ENCODE assay signal across 9 mouse cellular contexts in genomic region chr10:128911430-128911829, GRCm38 (mm10). TPM values are rescaled to one million over a fixed set of nuclear protein-coding genes. Genes with fewer than 3 reads are reported as not detected.
DNase-seq lines count a peak whose midpoint lies in the region; ATAC-seq and TF ChIP-seq lines count a peak whose summit lies in the region.
"Had no signal": no experiment of that assay in that cellular context is flagged by ENCODE, and none has a peak within 500 bp of the region (broad histone marks: within the 10 kb centered on the region; RNA-seq: fewer than 3 reads in every experiment).

No protein-coding gene starts in this region.

- no peak overlapping the region for H3K9ac ChIP-seq in heart, embryonic 11.5 days (ENCODE audit: low read depth, low read length)
- no peak overlapping the region for H3K9ac ChIP-seq in midbrain, embryonic 12.5 days (replicated peaks)
- no peak overlapping the region for H3K9ac ChIP-seq in midbrain, embryonic 11.5 days (ENCODE audit: low read length)
- 0 out of 2 replicates have a peak overlapping the region, but pooled peaks have one; percentile 97 for H3K9ac ChIP-seq in limb, embryonic 14.5 days (ENCODE audit: low read depth, low read length, severe bottlenecking)

- H3K36me3 ChIP-seq in heart, embryonic 11.5 days (ENCODE audit: control insufficient read depth, insufficient read depth, low read length), result peaks cover 9% of the 10 kb centered on the region
- no peaks in the 10 kb centered on the region for H3K36me3 ChIP-seq in midbrain, embryonic 12.5 days
- no peaks in the 10 kb centered on the region for H3K36me3 ChIP-seq in midbrain, embryonic 11.5 days (ENCODE audit: control insufficient read depth, insufficient read depth, low read length)
- peaks cover 47% of the 10 kb centered on the region for H3K36me3 ChIP-seq in limb, embryonic 14.5 days (ENCODE audit: control insufficient read depth, insufficient read depth, low read length)

- DNase-seq in heart, postnatal 4 days, result no peak
- no peak for DNase-seq in midbrain, embryonic 11.5 days (ENCODE audit: low spot score, missing footprints)
- no peak for DNase-seq in limb, embryonic 14.5 days (ENCODE audit: low spot score)
- DNase-seq in embryo, embryonic 10 days (ENCODE audit: low spot score), result no peak
- no peak for DNase-seq in adrenal gland, postnatal 36 days
- DNase-seq in cerebellum, adult 9-11 months, result no peak
- DNase-seq: adrenal gland, adult 8-10 months had no signal

- H3K9me3 ChIP-seq in heart, embryonic 11.5 days (replicated peaks; ENCODE audit: control insufficient read depth, low read length), result no peaks in the 10 kb centered on the region
- no peaks in the 10 kb centered on the region for H3K9me3 ChIP-seq in midbrain, embryonic 12.5 days
- no peaks in the 10 kb centered on the region for H3K9me3 ChIP-seq in midbrain, embryonic 11.5 days (ENCODE audit: control insufficient read depth, low read length)
- H3K9me3 ChIP-seq in limb, embryonic 14.5 days (ENCODE audit: control insufficient read depth, low read length), result no peaks in the 10 kb centered on the region

- peaks cover 9% of the 10 kb centered on the region for H3K4me1 ChIP-seq in heart, embryonic 11.5 days (ENCODE audit: control insufficient read depth, insufficient read depth, low read length)
- peaks cover 12% of the 10 kb centered on the region; the same call in 1 of the 2 replicates for H3K4me1 ChIP-seq in midbrain, embryonic 12.5 days
- peaks cover 6% of the 10 kb centered on the region for H3K4me1 ChIP-seq in midbrain, embryonic 11.5 days (ENCODE audit: control insufficient read depth, insufficient read depth, low read length)
- H3K4me1 ChIP-seq in limb, embryonic 14.5 days (ENCODE audit: control insufficient read depth, insufficient read depth, low read length), result peaks cover 24% of the 10 kb centered on the region

- H3K4me3 ChIP-seq in heart, embryonic 11.5 days (ENCODE audit: low read depth, low read length), result peak overlapping the region; percentile 90; the same call in 1 of the 2 replicates
- no peak overlapping the region for H3K4me3 ChIP-seq in midbrain, embryonic 12.5 days
- no peak overlapping the region for H3K4me3 ChIP-seq in midbrain, embryonic 11.5 days (ENCODE audit: low read depth, low read length)
- H3K4me3 ChIP-seq in limb, embryonic 14.5 days (replicated peaks; ENCODE audit: low read length), result peak overlapping the region; percentile 91

- H3K4me2 ChIP-seq in heart, embryonic 11.5 days, result peak overlapping the region; percentile 67; the same call in 1 of the 2 replicates
- H3K4me2 ChIP-seq in midbrain, embryonic 12.5 days (replicated peaks), result 0 out of 2 replicates have a peak overlapping the region, but pooled peaks have one; percentile 80
- H3K4me2 ChIP-seq in midbrain, embryonic 11.5 days, result no peak overlapping the region
- peak overlapping the region; percentile 72 for H3K4me2 ChIP-seq in limb, embryonic 14.5 days (replicated peaks; ENCODE audit: low read depth, low read length, severe bottlenecking)

- 81% methylated on average over 6 of the region's 6 CpGs for WGBS in heart, embryonic 11.5 days (ENCODE audit: insufficient replicate concordance)
- 88% methylated on average over 6 of the region's 6 CpGs for WGBS in midbrain, embryonic 12.5 days
- 92% methylated on average over 6 of the region's 6 CpGs for WGBS in midbrain, embryonic 11.5 days
- 84% methylated on average over 6 of the region's 6 CpGs for WGBS in limb, embryonic 14.5 days

- H3K27me3 ChIP-seq in heart, embryonic 11.5 days (ENCODE audit: control insufficient read depth, insufficient read depth, low read length), result no peaks in the 10 kb centered on the region
- peaks cover 11% of the 10 kb centered on the region for H3K27me3 ChIP-seq in midbrain, embryonic 12.5 days
- 0 out of 2 replicates have a peak, but pooled peaks cover 5% of the 10 kb centered on the region for H3K27me3 ChIP-seq in midbrain, embryonic 11.5 days (ENCODE audit: control insufficient read depth, insufficient read depth, low read length)
- H3K27me3 ChIP-seq in limb, embryonic 14.5 days (ENCODE audit: control insufficient read depth, insufficient read depth, low read length), result no peaks in the 10 kb centered on the region

- H3K27ac ChIP-seq in heart, embryonic 11.5 days (ENCODE audit: low read depth, low read length), result no peak overlapping the region
- H3K27ac ChIP-seq in midbrain, embryonic 12.5 days (replicated peaks), result no peak overlapping the region
- no peak overlapping the region for H3K27ac ChIP-seq in midbrain, embryonic 11.5 days (ENCODE audit: low read depth, low read length)
- H3K27ac ChIP-seq in limb, embryonic 14.5 days (replicated peaks; ENCODE audit: low read depth, low read length), result no peak overlapping the region

- TF ChIP-seq POLR2A in limb, embryonic 14.5 days (IDR thresholded peaks at IDR 0.05; ENCODE audit: borderline replicate concordance, extremely low read depth, insufficient read depth, insufficient read length), result no peak

- no peak for ATAC-seq in heart, embryonic 11.5 days (replicated peaks; ENCODE audit: insufficient number of reproducible peaks, low FRiP score, low TSS enrichment)
- ATAC-seq in midbrain, embryonic 12.5 days (ENCODE audit: low FRiP score, low read depth), result no peak
- ATAC-seq in midbrain, embryonic 11.5 days (ENCODE audit: low FRiP score), result no peak
- ATAC-seq in limb, embryonic 14.5 days (ENCODE audit: low FRiP score, low read depth), result no peak

RNA-seq across cellular contexts. Expression of gene Cd63, which starts 10.6 kb away (rescaled TPM):
- polyA plus RNA-seq in heart, embryonic 11.5 days (2014; fragmentation: Nextera tagmentation; extraction: Ambion mirVana), result 296 and 306 TPM in 2 replicates
- total RNA-seq in heart, postnatal 4 days (2021), result 100 to 1,000 TPM; 216 to 226 TPM
- 168 and 190 TPM in 2 replicates for polyA plus RNA-seq in midbrain, embryonic 12.5 days (2016; fragmentation: Nextera tagmentation; extraction: Ambion mirVana)
- polyA plus RNA-seq in midbrain, embryonic 11.5 days (2014; fragmentation: Nextera tagmentation; extraction: Ambion mirVana), result 168 and 177 TPM in 2 replicates
- 346 and 448 TPM in 2 replicates for polyA plus RNA-seq in limb, embryonic 14.5 days (2012; rRNA removed)
- polyA plus RNA-seq in limb, embryonic 14.5 days (2014; fragmentation: Nextera tagmentation; extraction: Ambion mirVana), result 942 and 957 TPM in 2 replicates
- 100 to 1,000 TPM; 285 to 398 TPM for total RNA-seq in adrenal gland, postnatal 36 days (2021)

RNA-seq across cellular contexts. Expression of gene Rdh5, which starts 11.3 kb away (rescaled TPM):
- 6.1 and 8.1 TPM in 2 replicates for polyA plus RNA-seq in heart, embryonic 11.5 days (2014; fragmentation: Nextera tagmentation; extraction: Ambion mirVana)
- total RNA-seq in heart, postnatal 4 days (2021), result 1 to 10 TPM; 5.3 to 5.6 TPM
- 16.2 and 16.6 TPM in 2 replicates for polyA plus RNA-seq in midbrain, embryonic 12.5 days (2016; fragmentation: Nextera tagmentation; extraction: Ambion mirVana)
- 11.3 TPM in 2 replicates for polyA plus RNA-seq in midbrain, embryonic 11.5 days (2014; fragmentation: Nextera tagmentation; extraction: Ambion mirVana)
- 17.9 and 23.2 TPM in 2 replicates for polyA plus RNA-seq in limb, embryonic 14.5 days (2012; rRNA removed)
- 11.8 and 12.5 TPM in 2 replicates for polyA plus RNA-seq in limb, embryonic 14.5 days (2014; fragmentation: Nextera tagmentation; extraction: Ambion mirVana)
- 10 to 100 TPM; 12.0 to 14.0 TPM for total RNA-seq in adrenal gland, postnatal 36 days (2021)

RNA-seq across cellular contexts. Expression of gene Bloc1s1, which starts 12.4 kb away (rescaled TPM):
- 195 and 206 TPM in 2 replicates for polyA plus RNA-seq in heart, embryonic 11.5 days (2014; fragmentation: Nextera tagmentation; extraction: Ambion mirVana)
- 100 to 1,000 TPM; 152 to 180 TPM for total RNA-seq in heart, postnatal 4 days (2021)
- polyA plus RNA-seq in midbrain, embryonic 12.5 days (2016; fragmentation: Nextera tagmentation; extraction: Ambion mirVana), result 235 and 249 TPM in 2 replicates
- polyA plus RNA-seq in midbrain, embryonic 11.5 days (2014; fragmentation: Nextera tagmentation; extraction: Ambion mirVana), result 242 and 271 TPM in 2 replicates
- 211 and 285 TPM in 2 replicates for polyA plus RNA-seq in limb, embryonic 14.5 days (2012; rRNA removed)
- 242 and 262 TPM in 2 replicates for polyA plus RNA-seq in limb, embryonic 14.5 days (2014; fragmentation: Nextera tagmentation; extraction: Ambion mirVana)
- total RNA-seq in adrenal gland, postnatal 36 days (2021), result 100 to 1,000 TPM; 187 to 198 TPM

RNA-seq across cellular contexts. Expression of gene Gdf11, which starts 19.9 kb away (rescaled TPM):
- polyA plus RNA-seq in heart, embryonic 11.5 days (2014; fragmentation: Nextera tagmentation; extraction: Ambion mirVana), result 4.1 and 4.5 TPM in 2 replicates
- 1 to 10 TPM; 3.8 to 4.1 TPM for total RNA-seq in heart, postnatal 4 days (2021)
- polyA plus RNA-seq in midbrain, embryonic 12.5 days (2016; fragmentation: Nextera tagmentation; extraction: Ambion mirVana), result 10.8 and 12.0 TPM in 2 replicates
- 10.0 and 10.2 TPM in 2 replicates for polyA plus RNA-seq in midbrain, embryonic 11.5 days (2014; fragmentation: Nextera tagmentation; extraction: Ambion mirVana)
- 10.8 and 11.8 TPM in 2 replicates for polyA plus RNA-seq in limb, embryonic 14.5 days (2012; rRNA removed)
- polyA plus RNA-seq in limb, embryonic 14.5 days (2014; fragmentation: Nextera tagmentation; extraction: Ambion mirVana), result 6.3 and 9.2 TPM in 2 replicates
- 1 to 10 TPM; 1.7 to 2.3 TPM for total RNA-seq in adrenal gland, postnatal 36 days (2021)

RNA-seq across cellular contexts. Expression of gene Itga7, which starts 22.2 kb away (rescaled TPM):
- polyA plus RNA-seq in heart, embryonic 11.5 days (2014; fragmentation: Nextera tagmentation; extraction: Ambion mirVana), result 0.43 and 0.79 TPM in 2 replicates
- total RNA-seq in heart, postnatal 4 days (2021), result 10 to 100 TPM; 69.6 to 78.5 TPM
- polyA plus RNA-seq in midbrain, embryonic 12.5 days (2016; fragmentation: Nextera tagmentation; extraction: Ambion mirVana), result 2.1 TPM in 2 replicates
- 1.6 and 1.7 TPM in 2 replicates for polyA plus RNA-seq in midbrain, embryonic 11.5 days (2014; fragmentation: Nextera tagmentation; extraction: Ambion mirVana)
- polyA plus RNA-seq in limb, embryonic 14.5 days (2012; rRNA removed), result 22.3 and 24.1 TPM in 2 replicates
- polyA plus RNA-seq in limb, embryonic 14.5 days (2014; fragmentation: Nextera tagmentation; extraction: Ambion mirVana), result 7.0 and 11.5 TPM in 2 replicates
- 10 to 100 TPM; 10.4 to 16.0 TPM for total RNA-seq in adrenal gland, postnatal 36 days (2021)

Comparison
In these comparisons a context has a peak if more than half of its experiments do, and no peak if none do; other contexts are left out.
1. H3K4me3 ChIP-seq: peak in heart, embryonic 11.5 days (single experiment) and limb, embryonic 14.5 days (single experiment); none in midbrain, embryonic 12.5 days (single experiment) and midbrain, embryonic 11.5 days (single experiment).